Comparison of ENCODE assay signal across 9 mouse cellular contexts in genomic region chr10:39926616-39927139, GRCm38 (mm10). TPM values are rescaled to one million over a fixed set of nuclear protein-coding genes. Genes with fewer than 3 reads are reported as not detected.
A peak's percentile ranks its signal among the peaks of the same experiment; 100 is the strongest.
DNase-seq lines count a peak whose midpoint lies in the region; ATAC-seq lines count a peak whose summit lies in the region.
"Had no signal": no experiment of that assay in that cellular context is flagged by ENCODE, and none has a peak within 500 bp of the region (broad histone marks: within the 10 kb centered on the region; RNA-seq: fewer than 3 reads in every experiment).

TSS of gene Mfsd4b2 (minus strand) at chr10:39926923.

- DNase-seq in heart, adult 11 months, result no peak
- peak; percentile 57 for DNase-seq in adrenal gland, postnatal 10 days
- peak; percentile 56 for DNase-seq in kidney, postnatal 10 days
- no peak for DNase-seq in spleen, postnatal 36 days (ENCODE audit: low spot score in 2 of 2)
- DNase-seq in left cerebral cortex, adult 11 months (ENCODE audit: low spot score), result no peak

- H3K4me2 ChIP-seq in heart, embryonic 11.5 days, result peak within 1 kb of the TSS; percentile 87
- H3K4me2 ChIP-seq in forebrain, embryonic 16.5 days (ENCODE audit: low read length), result peak within 1 kb of the TSS; percentile 66
- peak within 1 kb of the TSS; percentile 71 for H3K4me2 ChIP-seq in midbrain, embryonic 15.5 days

- H3K9ac ChIP-seq in heart, embryonic 11.5 days (ENCODE audit: low read depth, low read length), result peak within 1 kb of the TSS; percentile 56
- H3K9ac ChIP-seq in forebrain, embryonic 16.5 days (replicated peaks; ENCODE audit: low read depth, low read length), result peak within 1 kb of the TSS; percentile 57
- H3K9ac ChIP-seq in midbrain, embryonic 15.5 days, result peak within 1 kb of the TSS; percentile 20; the same call in 1 of the 2 replicates

- 0 out of 2 replicates have a peak, but pooled peaks cover 2% of the 10 kb centered on the region for H3K4me1 ChIP-seq in heart, embryonic 11.5 days (ENCODE audit: control insufficient read depth, insufficient read depth, low read length)
- 0 out of 2 replicates have a peak, but pooled peaks cover 2% of the 10 kb centered on the region for H3K4me1 ChIP-seq in forebrain, embryonic 16.5 days (replicated peaks; ENCODE audit: control insufficient read depth, insufficient read depth, low read length)
- no peaks in the 10 kb centered on the region; the same call in 1 of the 2 replicates for H3K4me1 ChIP-seq in midbrain, embryonic 15.5 days

- peak; percentile 49; the same call in 1 of the 2 replicates for ATAC-seq in heart, embryonic 11.5 days (replicated peaks; ENCODE audit: insufficient number of reproducible peaks, low FRiP score, low TSS enrichment)
- ATAC-seq in forebrain, embryonic 16.5 days, result peak; percentile 61
- ATAC-seq in midbrain, embryonic 15.5 days (replicated peaks), result peak; percentile 82

- H3K4me3 ChIP-seq in heart, embryonic 11.5 days (ENCODE audit: low read depth, low read length), result peak within 1 kb of the TSS; percentile 49
- H3K4me3 ChIP-seq in forebrain, embryonic 16.5 days (replicated peaks; ENCODE audit: low read length), result peak within 1 kb of the TSS; percentile 44
- peak within 1 kb of the TSS; percentile 38 for H3K4me3 ChIP-seq in midbrain, embryonic 15.5 days

- H3K9me3 ChIP-seq in heart, embryonic 11.5 days (replicated peaks; ENCODE audit: control insufficient read depth, low read length), result no peaks in the 10 kb centered on the region
- H3K9me3 ChIP-seq in forebrain, embryonic 16.5 days (ENCODE audit: control insufficient read depth, low read length), result no peaks in the 10 kb centered on the region
- H3K9me3 ChIP-seq in midbrain, embryonic 15.5 days, result no peaks in the 10 kb centered on the region
- H3K9me3 ChIP-seq: G1E had no signal

- H3K27me3 ChIP-seq in heart, embryonic 11.5 days (ENCODE audit: control insufficient read depth, insufficient read depth, low read length), result 0 out of 2 replicates have a peak, but pooled peaks cover 7% of the 10 kb centered on the region
- no peaks in the 10 kb centered on the region; the same call in 1 of the 2 replicates for H3K27me3 ChIP-seq in forebrain, embryonic 16.5 days (replicated peaks; ENCODE audit: control insufficient read depth, insufficient read depth, low read length)
- H3K27me3 ChIP-seq in midbrain, embryonic 15.5 days (replicated peaks), result peaks cover 12% of the 10 kb centered on the region

- no peak within 1 kb of the TSS for H3K27ac ChIP-seq in heart, embryonic 11.5 days (ENCODE audit: low read depth, low read length)
- no peak within 1 kb of the TSS for H3K27ac ChIP-seq in forebrain, embryonic 16.5 days (ENCODE audit: low read length)
- no peak within 1 kb of the TSS for H3K27ac ChIP-seq in midbrain, embryonic 15.5 days

- H3K36me3 ChIP-seq in heart, embryonic 11.5 days (ENCODE audit: control insufficient read depth, insufficient read depth, low read length), result no peaks in the 10 kb centered on the region
- no peaks in the 10 kb centered on the region for H3K36me3 ChIP-seq in forebrain, embryonic 16.5 days (ENCODE audit: control insufficient read depth, insufficient read depth)
- H3K36me3 ChIP-seq in midbrain, embryonic 15.5 days (replicated peaks), result no peaks in the 10 kb centered on the region
- H3K36me3 ChIP-seq: G1E had no signal

- 1% methylated on average over 41 of the region's 41 CpGs for whole genome bisulfite sequencing in heart, embryonic 11.5 days (ENCODE audit: insufficient replicate concordance)
- 1% methylated on average over 39 of the region's 41 CpGs for WGBS in forebrain, embryonic 16.5 days
- WGBS in midbrain, embryonic 15.5 days, result 2% methylated on average over 41 of the region's 41 CpGs

RNA-seq across cellular contexts. Expression of gene Mfsd4b2, which starts in this region (rescaled TPM):
- not detected in 2 replicates for polyA plus RNA-seq in heart, embryonic 11.5 days (2014; fragmentation: Nextera tagmentation; extraction: Ambion mirVana)
- total RNA-seq in adrenal gland, postnatal 10 days (2021), result under 1 TPM; 0.27 to 0.33 TPM
- not detected in 2 replicates for polyA plus RNA-seq in forebrain, embryonic 16.5 days (2015; fragmentation: Nextera tagmentation; extraction: Ambion mirVana)
- 0.06 TPM in 1 of 2 replicates, not detected in the other for polyA plus RNA-seq in midbrain, embryonic 15.5 days (2015; fragmentation: Nextera tagmentation; extraction: Ambion mirVana)
- polyA plus RNA-seq: G1E had no signal

Comparison
In these comparisons a context has a peak if more than half of its experiments do, and no peak if none do; other contexts are left out.
1. Peak in ATAC-seq, H3K4me3 ChIP-seq, H3K9ac ChIP-seq and H3K4me2 ChIP-seq in heart, embryonic 11.5 days; RNA of the gene not detected or under 1 TPM.
2. Peak in DNase-seq in adrenal gland, postnatal 10 days; RNA of the gene not detected or under 1 TPM.
3. Peak in ATAC-seq, H3K4me3 ChIP-seq, H3K9ac ChIP-seq and H3K4me2 ChIP-seq in forebrain, embryonic 16.5 days; RNA of the gene not detected or under 1 TPM.
4. Peak in ATAC-seq, H3K4me3 ChIP-seq, H3K9ac ChIP-seq and H3K4me2 ChIP-seq in midbrain, embryonic 15.5 days; RNA of the gene not detected or under 1 TPM.